Mouse (Mus musculus) adrenal gland, postnatal 36 days (tissue): ENCODE data around the gene Pum1. TPM values are rescaled to one million over a fixed set of nuclear protein-coding genes. Genes with fewer than 3 reads are reported as not detected.
"Not testable (repeated sequence)": the region's sequence is repeated elsewhere in the genome, so short reads cannot be mapped to it uniquely, and the experiment has no call there.

ENCODE experiments used
- DNase-seq, 2 experiments: peaks; one replicate each; pipeline ENCODE4 v3.0.0; 2021; ENCODE audit warnings: mixed read lengths in 1 of 2
- long read RNA-seq, 2 experiments: library from polyadenylated mRNA; stranded (forward); transcript quantifications; one replicate each; pipeline ENCODE4 v2.0.0; 2021; ENCODE audit warnings: borderline sequencing depth in 2 of 2
- total RNA-seq, 2 experiments: library from RNA; stranded (reverse); gene quantifications; 2 replicates each; pipeline ENCODE4 v1.2.3; 2021

Gene Pum1
- 10 to 100 TPM; 77.2 to 80.1 TPM for total RNA-seq
- long read RNA-seq, experiment 1, full-length matches to known transcripts: 3 of 20 reads
- long read RNA-seq, experiment 1, partial matches to known transcripts: 9 of 20 reads
- long read RNA-seq, experiment 1, other reads (novel, unspliced or antisense): 8 of 20 reads
- long read RNA-seq, experiment 2, full-length matches to known transcripts: 2 of 4 reads
- long read RNA-seq, experiment 2, partial matches to known transcripts: 1 of 4 reads
- long read RNA-seq, experiment 2, other reads (novel, unspliced or antisense): 1 of 4 reads

DNA sequence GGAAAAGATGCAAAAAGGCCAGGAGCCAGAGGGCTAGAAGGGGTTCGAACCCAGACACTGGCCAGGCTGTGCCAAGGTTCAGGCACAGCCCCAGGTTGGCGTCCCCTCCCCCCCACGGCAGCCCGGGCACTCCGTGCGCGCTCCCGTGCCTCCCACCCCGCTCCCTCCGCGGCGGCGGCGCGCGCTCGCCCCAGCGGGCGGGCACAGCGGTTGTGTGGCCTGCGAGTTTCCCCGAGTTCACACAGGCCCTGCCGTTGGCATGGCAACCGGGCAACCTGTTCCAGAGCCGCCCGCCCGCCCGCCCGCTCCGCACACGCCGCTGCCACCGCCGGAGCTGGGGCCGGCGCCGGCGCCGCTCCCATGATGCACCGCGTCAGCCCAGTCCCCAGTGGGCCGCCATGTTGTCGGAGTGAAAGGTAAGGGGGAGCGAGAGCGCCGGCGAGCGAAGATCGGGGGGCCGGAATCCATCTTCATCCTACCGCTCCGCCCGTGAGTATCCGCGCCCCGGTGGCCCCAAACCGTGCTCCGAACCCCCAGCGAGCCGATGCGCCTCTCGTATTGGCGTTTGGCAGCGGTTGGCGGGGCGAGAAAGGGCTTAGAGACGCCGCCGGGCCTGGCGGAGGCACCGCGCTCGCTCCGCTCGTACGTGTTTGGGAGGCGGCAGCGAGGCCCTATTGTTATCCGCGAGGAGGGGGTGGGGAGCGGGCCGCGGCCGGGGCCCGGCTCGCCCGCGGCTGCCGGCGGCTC is at the start of gene Pum1:
Pum1 (plus strand) TSS at position 343 of the 747 bp plus-strand sequence.
- DNase-seq: peak; percentile 93 to 94

DNA sequence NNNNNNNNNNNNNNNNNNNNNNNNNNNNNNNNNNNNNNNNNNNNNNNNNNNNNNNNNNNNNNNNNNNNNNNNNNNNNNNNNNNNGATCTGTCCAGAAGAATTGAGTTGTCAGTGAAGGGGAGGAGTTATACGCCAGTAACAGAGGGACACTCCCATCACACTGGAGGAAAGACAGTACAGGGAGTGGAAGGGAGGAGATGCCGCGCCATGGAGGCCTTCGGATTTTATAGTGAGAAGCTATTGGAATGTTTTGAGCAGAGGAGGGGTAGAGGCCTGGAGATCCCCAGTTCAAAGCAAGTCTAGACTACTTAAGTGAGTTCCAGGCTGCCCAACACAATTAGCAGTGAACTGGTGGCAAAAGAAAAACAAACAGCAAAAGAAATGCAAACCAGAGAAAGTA is 33.7 kb upstream of the Pum1 start:
- peak; percentile 48 to 59 for DNase-seq

GRCm38 (mm10) chr4:130630232-130630847 is 32.8 kb upstream of the Pum1 start:
- DNase-seq: peak; percentile 36 to 54

- DNase-seq: not testable (repeated sequence)
Measured at GRCm38 (mm10) chr4:130635076-130635475, 28.0 kb upstream of the Pum1 start.

GRCm38 (mm10) chr4:130636761-130637160 is 26.4 kb upstream of the Pum1 start:
- DNase-seq: no peak

DNA sequence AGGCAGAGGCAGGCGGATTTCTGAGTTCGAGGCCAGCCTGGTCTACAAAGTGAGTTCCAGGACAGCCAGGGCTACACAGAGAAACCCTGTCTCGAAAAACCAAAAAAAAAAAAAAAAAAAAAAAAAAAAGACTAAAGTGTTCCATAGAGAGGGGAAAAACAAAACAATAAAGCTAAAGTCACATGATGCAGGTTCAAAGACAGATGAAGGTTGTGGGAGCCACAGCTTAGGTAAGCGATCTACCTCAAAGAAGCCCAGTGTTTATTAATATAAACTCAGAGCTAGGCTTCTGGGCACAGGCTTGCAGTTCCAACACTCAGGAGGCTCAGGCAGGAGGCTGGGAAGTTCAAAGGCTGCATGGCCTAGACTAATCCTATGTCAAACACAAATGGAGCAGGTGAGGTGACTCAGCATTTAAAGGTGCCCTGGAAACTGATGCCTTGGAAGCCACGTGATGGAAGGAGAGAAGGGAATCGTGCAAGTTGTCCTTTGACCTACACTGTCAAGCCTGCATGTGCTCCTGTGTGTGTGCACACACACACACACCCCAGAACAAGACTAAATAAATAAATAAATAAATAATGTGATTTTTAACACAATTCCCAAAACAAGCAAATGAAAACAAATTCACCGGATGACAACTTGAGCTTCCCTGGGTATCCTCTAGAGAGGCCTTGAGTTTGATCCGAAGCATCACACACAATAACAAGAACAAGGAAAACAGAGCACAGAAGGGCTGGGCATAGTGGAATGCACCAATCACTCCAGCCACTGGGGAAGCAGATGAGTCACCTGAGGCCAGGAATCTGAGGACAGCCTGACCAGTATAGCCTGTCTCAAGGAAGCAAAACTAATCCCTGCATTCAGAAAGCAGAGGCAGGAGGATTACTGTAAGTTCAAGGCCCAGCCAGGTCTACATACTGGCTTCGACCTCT is 25.4 kb upstream of the Pum1 start:
- DNase-seq: peak; percentile 25 to 36

DNA sequence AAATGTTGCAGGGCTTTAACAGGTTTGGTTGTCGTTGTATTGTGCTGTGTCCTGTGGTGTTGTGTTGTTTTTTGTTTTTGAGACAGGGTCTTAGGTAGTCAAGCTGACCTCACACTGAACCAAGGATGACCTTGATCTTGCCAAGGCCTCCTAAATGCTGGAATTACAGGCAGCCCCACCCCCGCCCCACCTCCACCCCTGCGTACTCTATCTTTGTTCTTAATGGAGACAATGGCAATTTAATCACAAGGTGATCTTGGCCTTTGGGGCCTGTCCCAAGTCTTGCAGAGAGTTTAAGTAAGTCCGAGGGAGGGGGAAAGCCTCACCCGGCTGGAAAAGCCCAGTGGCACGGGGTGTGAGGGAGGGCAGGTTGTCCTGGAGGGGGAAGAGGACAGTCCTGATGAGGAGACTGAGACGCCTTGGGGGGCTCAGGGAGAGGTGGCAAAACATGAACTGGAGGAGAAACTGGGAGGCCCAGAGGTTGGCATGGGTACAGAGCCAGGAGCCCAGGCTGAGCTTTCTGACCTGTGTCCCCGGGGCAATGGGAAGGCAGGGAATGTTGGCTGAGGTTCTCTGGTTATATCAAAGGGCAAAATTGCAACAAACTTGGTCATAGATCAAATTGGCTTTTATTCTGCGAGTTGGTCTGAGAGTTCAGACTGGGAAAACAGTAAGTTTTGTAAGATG is 22.9 kb upstream of the Pum1 start:
- DNase-seq: peak; percentile 44 to 72

GRCm38 (mm10) chr4:130642468-130642867 is 20.7 kb upstream of the Pum1 start:
- DNase-seq: no peak

DNA sequence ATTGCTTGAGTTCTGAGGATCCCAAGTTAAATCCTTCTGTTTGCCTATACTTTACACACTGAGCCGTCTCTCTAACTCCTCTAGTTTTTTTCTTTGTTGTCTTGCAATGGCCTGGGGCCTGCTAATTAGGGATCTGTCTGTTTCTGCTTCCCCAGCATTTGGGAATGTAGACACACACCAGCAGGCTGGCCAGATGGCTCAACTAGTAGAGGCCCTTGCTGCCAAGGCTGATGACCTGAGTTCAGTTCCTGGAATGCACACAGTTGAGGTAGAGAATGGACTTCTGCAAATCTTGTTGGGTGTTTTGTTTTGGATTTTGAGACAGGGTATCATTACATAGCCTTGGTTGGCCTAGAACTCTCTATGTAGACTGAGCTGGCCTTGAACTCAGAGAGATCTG is 17.7 kb upstream of the Pum1 start:
- DNase-seq: no peak

DNA sequence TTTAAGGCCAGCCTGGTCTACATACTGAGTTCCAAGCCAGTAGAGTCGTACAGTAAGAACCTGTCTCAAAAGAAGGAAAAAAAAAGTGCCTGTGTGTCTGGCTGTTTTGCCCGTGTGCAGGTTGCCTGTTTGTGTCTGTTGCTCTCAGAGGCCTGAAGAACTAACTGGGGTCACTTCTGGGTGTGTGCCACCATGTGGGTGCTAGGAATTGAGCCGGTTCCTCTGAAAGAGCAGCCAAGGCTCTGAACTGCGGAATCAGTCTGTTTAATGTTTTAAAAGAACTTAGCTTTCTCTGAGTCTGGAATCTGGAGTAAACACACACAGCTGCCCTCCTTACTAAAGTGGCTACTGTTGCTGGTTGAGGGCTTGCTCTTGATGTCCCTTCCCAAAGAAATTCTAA is 11.8 kb upstream of the Pum1 start:
- no peak for DNase-seq

DNA sequence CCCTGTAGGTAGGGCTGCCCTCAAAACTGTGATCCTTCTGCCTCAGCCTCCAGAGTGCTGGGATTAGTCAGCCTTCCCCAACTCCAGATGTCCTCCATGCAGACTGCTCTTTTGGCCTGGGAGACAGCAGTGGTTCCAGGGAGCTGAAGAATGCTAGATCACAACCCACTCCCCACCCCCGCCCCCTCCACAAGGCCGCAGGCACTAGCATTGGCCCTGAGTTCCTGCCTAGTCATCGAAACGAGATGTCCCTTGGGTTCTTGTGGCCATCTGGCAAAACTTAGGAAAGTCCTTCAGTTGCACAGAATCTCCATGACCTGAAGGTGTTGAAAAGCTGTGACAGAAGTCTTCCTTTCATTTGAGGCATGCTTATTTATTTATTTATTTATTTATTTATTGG is 10.6 kb upstream of the Pum1 start:
- peak in 1 of 2 experiments; percentile 22 for DNase-seq

DNA sequence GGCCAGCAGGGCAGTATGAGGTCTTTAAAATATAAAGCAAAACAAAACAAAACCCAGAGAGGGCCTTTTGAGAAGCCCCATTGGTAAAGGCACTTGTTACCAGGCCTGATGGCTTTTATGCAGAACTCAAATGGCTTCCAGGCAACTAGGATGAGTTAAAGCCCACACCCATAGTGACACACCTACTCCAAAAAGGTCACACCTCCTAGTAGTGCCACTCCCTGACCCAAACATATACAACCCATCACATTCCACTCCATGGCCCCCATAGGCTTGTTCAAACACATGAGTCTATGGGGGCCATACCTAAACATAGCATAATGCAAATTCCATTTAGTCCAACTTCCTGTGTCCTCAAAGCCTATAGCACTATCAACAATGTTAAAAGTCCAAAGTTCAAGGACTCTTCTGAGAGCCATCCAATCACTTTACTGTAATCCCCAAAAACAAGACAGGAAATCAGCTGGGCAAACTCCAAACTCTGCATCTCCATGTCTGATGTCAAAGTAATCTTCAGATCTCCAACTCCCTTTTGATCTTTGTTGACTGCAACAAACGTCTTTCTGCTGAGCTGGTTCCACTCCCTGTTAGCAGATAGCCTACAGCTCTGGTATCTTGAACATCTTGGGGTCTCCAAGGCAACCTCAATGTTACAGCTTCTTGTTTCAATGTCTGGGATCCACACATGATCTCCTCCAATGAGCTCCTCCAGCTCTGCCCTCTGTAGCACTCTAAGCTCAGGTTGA is 5.1 kb upstream of the Pum1 start:
- DNase-seq: no peak

DNA sequence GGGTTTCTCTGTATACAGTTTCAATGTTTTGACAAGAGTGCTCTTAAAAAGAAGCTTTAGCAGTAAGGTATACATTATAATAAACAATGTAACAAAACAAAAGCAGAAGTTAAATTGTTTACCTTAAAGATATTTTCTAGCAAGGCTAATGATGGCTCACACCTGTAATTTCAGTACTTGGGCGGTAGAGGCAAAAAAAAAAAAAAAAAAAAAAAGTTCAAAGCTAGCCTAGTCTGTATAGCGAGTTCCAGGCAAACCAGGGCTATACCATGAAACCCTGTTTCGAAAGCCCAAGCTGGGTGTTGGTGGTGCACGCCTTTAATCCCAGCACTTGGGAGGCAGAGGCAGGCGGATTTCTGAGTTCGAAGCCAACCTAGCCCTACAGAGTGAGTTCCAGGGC is 3.7 kb upstream of the Pum1 start:
- no peak for DNase-seq

DNA sequence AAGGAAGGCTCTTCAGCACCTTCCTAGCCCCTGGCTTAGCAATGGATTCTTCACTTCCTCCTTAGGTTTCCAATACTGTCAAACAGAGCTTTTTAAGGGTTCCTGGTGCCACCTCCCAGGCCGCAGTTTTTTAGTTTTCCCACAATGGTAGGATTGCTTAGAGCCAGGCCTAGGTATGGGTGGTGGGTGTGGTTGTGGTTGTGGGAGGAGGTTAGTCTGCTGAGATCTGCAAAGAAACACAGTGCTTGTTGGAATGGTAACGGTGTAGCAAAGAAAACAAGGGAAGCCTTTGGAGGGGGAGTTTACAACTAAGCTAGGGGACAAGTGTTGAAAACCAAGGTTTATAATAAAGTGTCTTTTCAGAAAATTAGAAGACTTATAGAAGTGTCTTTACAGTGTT is 3.0 kb upstream of the Pum1 start:
- no peak for DNase-seq

DNA sequence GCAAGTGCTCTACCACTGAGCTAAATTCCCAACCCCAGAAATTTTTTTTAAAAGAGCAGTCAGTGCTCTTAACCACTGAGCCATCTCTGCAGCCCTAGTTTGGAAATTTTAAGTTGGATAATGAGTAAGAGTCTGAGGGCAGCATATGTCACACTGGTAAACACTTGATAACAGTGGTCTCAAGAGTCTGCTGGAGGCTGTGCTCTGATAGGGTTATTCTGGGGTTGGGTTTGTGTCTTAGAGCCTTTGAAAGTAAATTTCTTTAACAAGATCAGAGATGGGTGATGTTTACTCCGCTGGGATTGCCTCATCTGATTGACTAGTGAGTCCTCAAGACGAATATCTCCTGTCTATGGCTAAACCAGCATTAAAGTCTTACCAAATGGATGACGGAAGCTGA is 2.0 kb upstream of the Pum1 start:
- no peak for DNase-seq

DNA sequence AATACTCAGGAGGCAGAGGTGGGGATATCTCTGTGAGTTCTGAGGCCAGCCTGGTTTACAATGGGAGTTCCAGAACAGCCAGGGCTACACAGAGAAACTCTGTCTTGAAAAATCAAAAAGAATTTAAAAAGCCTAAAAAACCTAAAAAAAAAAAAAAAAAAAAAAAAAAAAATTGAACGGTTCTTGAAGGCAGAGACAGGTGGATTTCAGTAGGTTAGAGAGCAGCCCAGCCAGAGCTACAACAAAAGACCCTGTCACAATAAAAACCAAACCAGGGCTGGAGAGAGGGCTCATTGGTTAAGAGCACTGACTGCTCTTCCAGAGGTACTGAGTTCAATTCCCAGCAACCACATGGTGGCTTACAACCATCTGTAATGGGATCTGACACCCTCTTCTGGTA is 816 bp upstream of the Pum1 start:
- not testable (repeated sequence) for DNase-seq

GRCm38 (mm10) chr4:130663810-130664401 is 785 bp downstream of the Pum1 start:
- DNase-seq: peak in 1 of 2 experiments; percentile 31

DNA sequence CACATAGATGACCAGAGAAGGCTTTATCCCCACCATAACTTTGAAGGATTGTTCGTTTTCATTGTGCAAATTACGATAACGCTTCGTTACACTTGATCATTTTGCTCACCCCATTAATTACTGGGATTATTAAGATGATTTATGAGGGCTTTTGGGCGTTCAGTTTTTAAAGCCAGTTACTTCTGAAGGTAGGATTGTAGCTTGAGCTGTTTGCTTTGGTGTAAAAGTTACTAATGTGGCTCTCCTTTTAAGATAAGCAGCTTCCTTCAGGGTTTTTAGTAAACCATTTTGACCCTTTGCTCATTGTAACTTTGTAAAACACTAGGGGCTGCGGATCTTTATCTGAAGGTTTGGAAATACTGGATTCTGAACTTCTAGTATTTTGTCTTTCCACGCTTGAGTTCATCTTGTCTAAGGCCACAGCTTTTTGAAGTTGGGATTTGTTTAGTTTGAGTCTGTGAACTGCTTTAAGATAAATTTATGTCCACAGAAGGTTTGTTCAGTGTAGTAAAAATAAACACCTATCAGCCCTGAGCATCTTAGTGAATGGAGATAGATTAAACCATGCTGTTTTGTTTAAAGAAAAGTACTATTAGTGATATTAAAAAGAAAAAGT is 1.4 kb downstream of the Pum1 start:
- DNase-seq: no peak

DNA sequence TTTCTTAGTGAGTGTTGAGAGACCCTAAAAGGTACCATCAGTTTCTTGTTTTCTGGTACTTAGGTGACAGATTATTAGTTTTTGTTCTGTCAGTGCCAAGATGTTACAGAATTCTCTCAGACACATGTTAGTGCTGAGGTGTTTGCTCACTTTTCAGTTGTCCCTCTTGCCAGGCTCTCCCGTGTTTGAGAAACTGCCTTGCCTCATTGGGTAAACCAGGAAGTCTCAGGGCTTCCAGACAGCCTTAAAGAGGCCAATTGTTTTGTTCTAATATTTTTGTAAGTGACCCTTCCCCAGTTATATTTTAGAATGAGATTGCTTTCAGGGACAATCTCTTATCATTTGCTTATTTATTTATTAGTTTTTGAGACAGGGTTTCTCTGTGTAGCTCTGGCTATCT is 2.1 kb downstream of the Pum1 start:
- peak in 1 of 2 experiments; percentile 21 for DNase-seq

DNA sequence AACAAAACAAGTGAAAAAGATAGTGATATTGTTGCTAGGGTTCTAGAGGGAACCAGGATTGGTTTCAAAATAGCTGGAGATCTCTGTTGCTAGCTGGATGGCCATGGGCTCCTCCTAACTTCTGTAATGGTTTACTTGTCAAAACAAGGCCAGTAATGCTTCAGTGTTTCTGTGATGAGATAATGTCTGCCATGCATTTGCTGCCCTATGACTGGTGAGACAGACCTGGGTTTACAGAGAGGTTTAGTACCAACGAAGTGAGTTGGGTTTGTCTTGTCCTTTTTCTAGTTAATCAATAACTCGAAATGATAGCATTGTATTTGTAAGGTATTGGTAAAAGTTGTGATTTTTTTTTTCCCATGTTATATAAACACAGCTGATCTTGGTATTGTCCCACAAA is 4.6 kb downstream of the Pum1 start:
- peak in 1 of 2 experiments; percentile 6 for DNase-seq
